Mouse (Mus musculus): ENCODE results near the gene Cadm2. TPM values are rescaled to one million over a fixed set of nuclear protein-coding genes. Genes with fewer than 3 reads are reported as not detected.

Gene Cadm2
- polyA plus RNA-seq, 1 experiment, result 29.2 TPM

- TF ChIP-seq POLR2A (IDR thresholded peaks at IDR 0.05; ENCODE audit: borderline replicate concordance, extremely low read depth, insufficient read depth, insufficient read length, poor library complexity, severe bottlenecking) (no peak), CTCF (IDR thresholded peaks at IDR 0.05; ENCODE audit: borderline replicate concordance, extremely low read depth, insufficient read depth, insufficient read length) (no peak)
- DNase-seq (ENCODE audit: low read depth), result no peak
Observed at GRCm38 (mm10) chr16:66694783-66695182, 925.9 kb downstream of the Cadm2 start.

GRCm38 (mm10) chr16:66677241-66677640 lies 943.5 kb downstream of the Cadm2 start:
- TF ChIP-seq POLR2A (IDR thresholded peaks at IDR 0.05; ENCODE audit: borderline replicate concordance, extremely low read depth, insufficient read depth, insufficient read length, poor library complexity, severe bottlenecking), result no peak
- TF ChIP-seq CTCF (IDR thresholded peaks at IDR 0.05; ENCODE audit: borderline replicate concordance, extremely low read depth, insufficient read depth, insufficient read length), result no peak
- peak; percentile 20 for DNase-seq (ENCODE audit: low read depth)

- peak; percentile 47 for DNase-seq (ENCODE audit: low read depth)
Observed at GRCm38 (mm10) chr16:66651013-66651362, 969.7 kb downstream of the Cadm2 start.

GRCm38 (mm10) chr16:66650348-66651012 lies 970.2 kb downstream of the Cadm2 start:
- TF ChIP-seq POLR2A (IDR thresholded peaks at IDR 0.05; ENCODE audit: borderline replicate concordance, extremely low read depth, insufficient read depth, insufficient read length, poor library complexity, severe bottlenecking), result no peak
- no peak for TF ChIP-seq CTCF (IDR thresholded peaks at IDR 0.05; ENCODE audit: borderline replicate concordance, extremely low read depth, insufficient read depth, insufficient read length)
- DNase-seq (ENCODE audit: low read depth), result peak; percentile 77

More at GRCm38 (mm10) chr16:66651013-66651362, 969.7 kb downstream of the Cadm2 start:
- TF ChIP-seq POLR2A (IDR thresholded peaks at IDR 0.05; ENCODE audit: borderline replicate concordance, extremely low read depth, insufficient read depth, insufficient read length, poor library complexity, severe bottlenecking) (no peak), CTCF (IDR thresholded peaks at IDR 0.05; ENCODE audit: borderline replicate concordance, extremely low read depth, insufficient read depth, insufficient read length) (no peak)

GRCm38 (mm10) chr16:66647798-66648197 lies 972.9 kb downstream of the Cadm2 start:
- TF ChIP-seq POLR2A (IDR thresholded peaks at IDR 0.05; ENCODE audit: borderline replicate concordance, extremely low read depth, insufficient read depth, insufficient read length, poor library complexity, severe bottlenecking) (no peak), CTCF (IDR thresholded peaks at IDR 0.05; ENCODE audit: borderline replicate concordance, extremely low read depth, insufficient read depth, insufficient read length) (no peak)
- no peak for DNase-seq (ENCODE audit: low read depth)

GRCm38 (mm10) chr16:66643606-66644005 lies 977.1 kb downstream of the Cadm2 start:
- TF ChIP-seq CTCF (IDR thresholded peaks at IDR 0.05; ENCODE audit: borderline replicate concordance, extremely low read depth, insufficient read depth, insufficient read length) (no peak), POLR2A (IDR thresholded peaks at IDR 0.05; ENCODE audit: borderline replicate concordance, extremely low read depth, insufficient read depth, insufficient read length, poor library complexity, severe bottlenecking) (no peak)
- peak; percentile 30 for DNase-seq (ENCODE audit: low read depth)

GRCm38 (mm10) chr16:66627527-66627926 lies 993.2 kb downstream of the Cadm2 start:
- TF ChIP-seq CTCF (IDR thresholded peaks at IDR 0.05; ENCODE audit: borderline replicate concordance, extremely low read depth, insufficient read depth, insufficient read length) (no peak), POLR2A (IDR thresholded peaks at IDR 0.05; ENCODE audit: borderline replicate concordance, extremely low read depth, insufficient read depth, insufficient read length, poor library complexity, severe bottlenecking) (no peak)
- DNase-seq (ENCODE audit: low read depth), result no peak

- no peak for DNase-seq (ENCODE audit: low read depth)
Observed at GRCm38 (mm10) chr16:66622423-66622822, 998.3 kb downstream of the Cadm2 start.

GRCm38 (mm10) chr16:66612624-66613023 lies 1008.1 kb downstream of the Cadm2 start:
- TF ChIP-seq CTCF (IDR thresholded peaks at IDR 0.05; ENCODE audit: borderline replicate concordance, extremely low read depth, insufficient read depth, insufficient read length), result no peak
- no peak for TF ChIP-seq POLR2A (IDR thresholded peaks at IDR 0.05; ENCODE audit: borderline replicate concordance, extremely low read depth, insufficient read depth, insufficient read length, poor library complexity, severe bottlenecking)
- peak; percentile 39 for DNase-seq (ENCODE audit: low read depth)

More at GRCm38 (mm10) chr16:66622423-66622822, 998.3 kb downstream of the Cadm2 start:
- TF ChIP-seq CTCF (IDR thresholded peaks at IDR 0.05; ENCODE audit: borderline replicate concordance, extremely low read depth, insufficient read depth, insufficient read length), result no peak
- no peak for TF ChIP-seq POLR2A (IDR thresholded peaks at IDR 0.05; ENCODE audit: borderline replicate concordance, extremely low read depth, insufficient read depth, insufficient read length, poor library complexity, severe bottlenecking)

Measured in brain, embryonic 14.5 days (tissue).